Mouse (Mus musculus): Measurements from ENCODE around the gene Ccdc93. TPM values are rescaled to one million over a fixed set of nuclear protein-coding genes. Genes with fewer than 3 reads are reported as not detected.

The Ccdc93 gene
- total RNA-seq (2012; rRNA removed) (18.0 and 21.3 TPM in 2 replicates), polyA plus RNA-seq (2012; ENCODE audit: insufficient read depth in 1 of 2, insufficient read length in 2 of 2, low read depth in 1 of 2, low replicate concordance in 2 of 2, missing spikeins in 1 of 2) (10 to 100 TPM in 1 of 2 experiments, not detected in 1; 21.5 TPM)

DNA sequence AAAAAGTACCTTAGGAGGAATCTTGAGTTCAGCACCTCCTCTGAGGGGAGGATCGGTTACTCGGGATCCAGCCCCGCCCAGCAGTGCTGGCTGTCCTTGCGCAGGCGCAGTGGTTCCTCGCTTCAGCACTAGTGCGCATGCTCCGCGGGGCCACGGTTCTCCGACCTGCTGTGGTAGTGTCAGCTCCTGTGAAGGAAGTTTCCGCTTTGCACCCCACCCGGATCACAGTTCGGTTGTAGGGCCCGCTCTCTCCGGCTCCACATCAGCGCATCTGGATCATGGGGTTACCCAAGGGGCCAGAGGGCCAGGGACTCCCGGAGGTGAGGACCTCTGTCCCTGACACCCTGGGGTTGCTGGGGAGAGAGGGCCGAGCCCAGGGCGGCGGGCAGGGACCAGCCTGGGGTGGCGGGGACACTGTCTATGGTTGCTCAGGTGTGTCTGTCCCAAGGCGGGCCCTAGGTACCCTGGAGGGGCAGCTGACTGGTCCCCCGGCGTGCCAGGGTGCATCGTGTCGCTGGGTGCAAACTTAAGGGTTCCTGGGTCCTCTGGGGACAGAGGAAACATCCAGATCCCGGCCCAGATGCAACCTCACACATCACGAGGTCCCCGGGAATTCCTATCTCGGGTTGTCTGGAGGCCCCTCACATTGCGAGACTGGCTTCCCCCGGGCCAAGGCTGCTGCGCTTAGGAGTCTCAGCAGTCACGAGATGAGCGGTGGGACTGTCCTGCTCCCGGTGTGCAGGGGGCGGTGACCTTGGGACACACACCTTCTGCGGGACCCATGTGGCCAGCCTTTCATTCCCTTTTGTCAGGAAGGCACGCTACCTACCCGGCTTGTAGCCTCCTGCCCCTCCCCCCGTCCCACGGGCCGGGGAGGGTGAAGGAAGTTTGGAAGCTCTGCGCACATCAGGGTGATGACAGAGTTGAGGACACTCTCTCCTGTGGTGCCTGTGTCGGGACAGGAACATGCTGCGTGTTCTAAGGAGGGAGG, at the start of gene Ccdc93:
Ccdc93 (plus strand) TSS at position 112 of the 991 bp plus-strand sequence.
- peak within 1 kb of the TSS; percentile 58 for H3K27ac ChIP-seq (ENCODE audit: control insufficient read depth, low read depth, low read length)
- no peaks in the 10 kb centered on the region for H3K9me3 ChIP-seq (replicated peaks; ENCODE audit: insufficient read depth, low read length)
- H3K79me2 ChIP-seq (ENCODE audit: control insufficient read depth, insufficient read depth, low read length, poor library complexity), result peaks cover 21% of the 10 kb centered on the region
- peaks cover 0 to 17% of the 10 kb centered on the region in 2 experiments; a peak in 2 of 4 replicates for H3K4me1 ChIP-seq (ENCODE audit: control insufficient read depth in 1 of 2, insufficient read depth in 2 of 2, low read length in 2 of 2)
- peaks cover 2 to 10% of the 10 kb centered on the region in 2 experiments; a peak in 3 of 4 replicates for H3K36me3 ChIP-seq (ENCODE audit: control insufficient read depth in 1 of 2, insufficient read depth in 2 of 2, low read length in 2 of 2)
- peak within 1 kb of the TSS; percentile 92 for H3K9ac ChIP-seq (ENCODE audit: control insufficient read depth, low read depth, low read length, poor library complexity, severe bottlenecking)
- peak within 1 kb of the TSS; percentile 84 to 97 for H3K4me3 ChIP-seq (ENCODE audit: control insufficient read depth in 1 of 2, insufficient read depth in 1 of 2, low read depth in 2 of 2, low read length in 2 of 2)
- H3K27me3 ChIP-seq (ENCODE audit: control insufficient read depth in 1 of 2, insufficient read depth in 2 of 2, low read length in 2 of 2), result no peaks in the 10 kb centered on the region
- peak; percentile 96 for DNase-seq (ENCODE audit: low read depth, low spot score)
- no peak for TF ChIP-seq RAD21 (IDR thresholded peaks at IDR 0.05; ENCODE audit: low read depth, low read length)
- peak; percentile 30; the same call in 1 of the 2 replicates for TF ChIP-seq UBTF (IDR thresholded peaks at IDR 0.05; ENCODE audit: borderline replicate concordance, insufficient read depth, low read depth, low read length)
- peak; percentile 88 for TF ChIP-seq NELFE (IDR thresholded peaks at IDR 0.05; ENCODE audit: low read depth, low read length)
- TF ChIP-seq JUND (IDR thresholded peaks at IDR 0.05; ENCODE audit: low read depth, low read length), result no peak
- TF ChIP-seq GATA1 (IDR thresholded peaks at IDR 0.05; ENCODE audit: low read depth, low read length), result no peak
- TF ChIP-seq RCOR1 (IDR thresholded peaks at IDR 0.05; ENCODE audit: low read depth, low read length), result no peak
- TF ChIP-seq POLR2AphosphoS2 (IDR thresholded peaks at IDR 0.05; ENCODE audit: low read length), result peak; percentile 74; the same call in 1 of the 2 replicates
- no peak for TF ChIP-seq MAFK (IDR thresholded peaks at IDR 0.05; ENCODE audit: borderline replicate concordance, low read depth, low read length)
- no peak for TF ChIP-seq CHD1 (IDR thresholded peaks at IDR 0.05; ENCODE audit: low read depth, low read length)
- 0 out of 2 replicates have a peak, but pooled peaks have one; percentile 8 for TF ChIP-seq MYC (IDR thresholded peaks at IDR 0.05; ENCODE audit: low read depth, low read length)
- TF ChIP-seq ZC3H11A (IDR thresholded peaks at IDR 0.05; ENCODE audit: low read depth, low read length), result no peak
- TF ChIP-seq MYB (IDR thresholded peaks at IDR 0.05; ENCODE audit: low read depth, low read length), result no peak
- TF ChIP-seq CTCF (IDR thresholded peaks at IDR 0.05 in 2 of 3, conservative IDR thresholded peaks at IDR 0.05 in 1 of 3; ENCODE audit: control insufficient read depth in 1 of 3, insufficient read depth in 1 of 3, low read depth in 2 of 3, low read length in 3 of 3, poor library complexity in 1 of 3, severe bottlenecking in 1 of 3), result no peak
- no peak for TF ChIP-seq MAZ (IDR thresholded peaks at IDR 0.05; ENCODE audit: low read depth, low read length)
- no peak for TF ChIP-seq SMC3 (IDR thresholded peaks at IDR 0.05; ENCODE audit: low read depth, low read length)
- TF ChIP-seq ZNF384 (IDR thresholded peaks at IDR 0.05; ENCODE audit: low read depth, low read length), result no peak
- no peak for TF ChIP-seq ELF1 (IDR thresholded peaks at IDR 0.05; ENCODE audit: low read depth, low read length)
- TF ChIP-seq EP300 (IDR thresholded peaks at IDR 0.05; ENCODE audit: low read depth in 1 of 2, low read length in 2 of 2), result no peak
- no peak for TF ChIP-seq ZKSCAN1 (IDR thresholded peaks at IDR 0.05; ENCODE audit: low read depth, low read length)
- no peak for TF ChIP-seq POLR2AphosphoS5 (IDR thresholded peaks at IDR 0.05; ENCODE audit: borderline replicate concordance, low read depth, low read length)
- peak; percentile 83 for TF ChIP-seq TBP (IDR thresholded peaks at IDR 0.05; ENCODE audit: low read depth, low read length)
- TF ChIP-seq SIN3A (IDR thresholded peaks at IDR 0.05; ENCODE audit: low read length), result peak; percentile 28; the same call in 1 of the 2 replicates
- TF ChIP-seq E2F4 (IDR thresholded peaks at IDR 0.05; ENCODE audit: borderline replicate concordance, low read depth, low read length), result no peak
- no peak for TF ChIP-seq GABPA (IDR thresholded peaks at IDR 0.05; ENCODE audit: low read depth, low read length)
- no peak; the same call in none of the 2 replicates for TF ChIP-seq MXI1 (IDR thresholded peaks at IDR 0.05; ENCODE audit: low read depth, low read length)
- peak; percentile 100 for TF ChIP-seq NRF1 (IDR thresholded peaks at IDR 0.05; ENCODE audit: insufficient read depth, low read depth, low read length, poor library complexity, severe bottlenecking)
- TF ChIP-seq TAL1 (IDR thresholded peaks at IDR 0.05; ENCODE audit: low read length), result no peak
- TF ChIP-seq POLR2A (IDR thresholded peaks at IDR 0.05; ENCODE audit: control insufficient read depth in 1 of 2, insufficient read depth in 1 of 2, low read depth in 1 of 2, low read length in 2 of 2, poor library complexity in 1 of 2), result peak; percentile 62 to 92; a peak in 3 of 4 replicates
- TF ChIP-seq KAT2A (conservative IDR thresholded peaks at IDR 0.05; ENCODE audit: low read depth, low read length), result no peak
- no peak for TF ChIP-seq ZMIZ1 (IDR thresholded peaks at IDR 0.05; ENCODE audit: low read depth, low read length)
- no peak for TF ChIP-seq USF2 (IDR thresholded peaks at IDR 0.05; ENCODE audit: borderline replicate concordance in 1 of 2, insufficient read depth in 1 of 2, low read depth in 1 of 2, low read length in 2 of 2)
- TF ChIP-seq USF1 (IDR thresholded peaks at IDR 0.05; ENCODE audit: low read depth, low read length), result no peak
- TF ChIP-seq MEF2A (IDR thresholded peaks at IDR 0.05; ENCODE audit: extremely low read depth, insufficient replicate concordance, low read depth, low read length, poor library complexity, severe bottlenecking), result no peak
- TF ChIP-seq HCFC1 (IDR thresholded peaks at IDR 0.05; ENCODE audit: low read depth, low read length), result peak; percentile 52; the same call in 1 of the 2 replicates
